Mouse (Mus musculus) heart, embryonic 11.5 days (tissue): Measurements from ENCODE around the gene Sat1. TPM values are rescaled to one million over a fixed set of nuclear protein-coding genes. Genes with fewer than 3 reads are reported as not detected.
A peak's percentile ranks its signal among the peaks of the same experiment; 100 is the strongest.
"Not testable (repeated sequence)": the region's sequence is repeated elsewhere in the genome, so short reads cannot be mapped to it uniquely, and the experiment has no call there.

Experiments used
- ATAC-seq: fragments of 200-750 bp; cut with Nextera tagmentation; replicated peaks from 2 replicates; pipeline ENCODE4 v1.8.0; 2017; ENCODE audit warnings: moderate library complexity; ENCODE audit not compliant: insufficient number of reproducible peaks, low FRiP score, low TSS enrichment
- H3K27ac ChIP-seq: fragments of 300-500 bp; sonication (generic); 2 replicates; pipeline ENCODE4 v1.5.1; 2014; ENCODE audit warnings: mild to moderate bottlenecking, low read depth, low read length
- H3K27me3 ChIP-seq: fragments of 300-500 bp; sonication (generic); 2 replicates; pipeline ENCODE4 v1.6.1; 2014; ENCODE audit warnings: mild to moderate bottlenecking, low read length, mixed read lengths; ENCODE audit not compliant: control insufficient read depth, insufficient read depth
- H3K36me3 ChIP-seq: fragments of 300-500 bp; sonication (generic); 2 replicates; pipeline ENCODE4 v1.6.1; 2014; ENCODE audit warnings: mild to moderate bottlenecking, low read length, moderate library complexity, mixed read lengths; ENCODE audit not compliant: control insufficient read depth, insufficient read depth
- H3K4me1 ChIP-seq: fragments of 300-500 bp; sonication (generic); 2 replicates; pipeline ENCODE4 v1.6.1; 2014; ENCODE audit warnings: low read length; ENCODE audit not compliant: control insufficient read depth, insufficient read depth
- H3K4me2 ChIP-seq: fragments of 300-500 bp; sonication (generic); 2 replicates; pipeline ENCODE4 v1.6.1; 2014; ENCODE audit warnings: mild to moderate bottlenecking, moderate library complexity
- H3K4me3 ChIP-seq: fragments of 300-500 bp; sonication (generic); 2 replicates; pipeline ENCODE4 v1.5.1; 2014; ENCODE audit warnings: low read depth, low read length
- H3K9ac ChIP-seq: fragments of 300-500 bp; sonication (generic); 2 replicates; pipeline ENCODE4 v1.6.1; 2014; ENCODE audit warnings: mild to moderate bottlenecking, low read depth, low read length, moderate library complexity
- H3K9me3 ChIP-seq: fragments of 300-500 bp; sonication (generic); replicated peaks from 2 replicates; pipeline ENCODE4 v1.6.1; 2016; ENCODE audit warnings: low read length; ENCODE audit not compliant: control insufficient read depth
- WGBS: fragments of 180-500 bp; shearing (Covaris S2); extraction: QIAGEN DNeasy Blood & Tissue Kit; methylation state at CpG from one replicate; pipeline ENCODE4 v1.1.7; 2014; ENCODE audit not compliant: insufficient replicate concordance; 5-methylcytosine and 5-hydroxymethylcytosine counted together
- polyA plus RNA-seq: library from polyadenylated mRNA; unstranded; fragments of >200 nt; fragmentation: Nextera tagmentation; extraction: Ambion mirVana; gene quantifications from 2 replicates; pipeline ENCODE4 v1.2.1, GENCODE M21; 2014

Gene Sat1
- polyA plus RNA-seq, 1 experiment from 2014 or later: 79.2 TPM

GRCm38 (mm10) chrX:155205436-155205835 lies 10.8 kb downstream of the Sat1 start:
- not testable (repeated sequence) for ATAC-seq, H3K27me3 ChIP-seq, H3K9me3 ChIP-seq, H3K36me3 ChIP-seq, H3K4me3 ChIP-seq, H3K9ac ChIP-seq, H3K27ac ChIP-seq, H3K4me1 ChIP-seq, H3K4me2 ChIP-seq
- 92% methylated on average over 2 of the region's 2 CpGs for WGBS

- Histone ChIP-seq H3K4me1 (no peaks in the 10 kb centered on the region), H3K27ac (no peak overlapping the region), H3K36me3 (no peaks in the 10 kb centered on the region), H3K27me3 (no peaks in the 10 kb centered on the region), H3K9ac (no peak overlapping the region), H3K4me2 (no peak overlapping the region), H3K4me3 (no peak overlapping the region), H3K9me3 (no peaks in the 10 kb centered on the region)
- ATAC-seq: no peak
- WGBS: 67% methylated on average over 2 of the region's 2 CpGs
Observed at GRCm38 (mm10) chrX:155202406-155203305, 13.6 kb downstream of the Sat1 start.

GRCm38 (mm10) chrX:155201799-155202198 lies 14.4 kb downstream of the Sat1 start:
- H3K36me3 ChIP-seq: no peaks in the 10 kb centered on the region
- H3K27me3 ChIP-seq: no peaks in the 10 kb centered on the region
- no peak for ATAC-seq
- H3K4me3 ChIP-seq: no peak overlapping the region
- no peaks in the 10 kb centered on the region for H3K9me3 ChIP-seq
- no peak overlapping the region for H3K4me2 ChIP-seq
- H3K4me1 ChIP-seq: no peaks in the 10 kb centered on the region
- H3K27ac ChIP-seq: no peak overlapping the region
- no peak overlapping the region for H3K9ac ChIP-seq
- WGBS: 64% methylated on average over 1 of the region's 1 CpGs

GRCm38 (mm10) chrX:155194979-155195378 lies 21.3 kb downstream of the Sat1 start:
- Histone ChIP-seq H3K9ac (no peak overlapping the region), H3K27me3 (no peaks in the 10 kb centered on the region), H3K4me1 (no peaks in the 10 kb centered on the region), H3K4me2 (no peak overlapping the region), H3K9me3 (no peaks in the 10 kb centered on the region), H3K4me3 (no peak overlapping the region), H3K27ac (no peak overlapping the region), H3K36me3 (no peaks in the 10 kb centered on the region)
- ATAC-seq: no peak
- 84% methylated on average over 4 of the region's 4 CpGs for WGBS

- Histone ChIP-seq H3K9me3 (no peaks in the 10 kb centered on the region), H3K4me1 (no peaks in the 10 kb centered on the region), H3K36me3 (no peaks in the 10 kb centered on the region), H3K4me2 (no peak overlapping the region), H3K4me3 (no peak overlapping the region), H3K27ac (peak overlapping the region; percentile 68; the same call in 1 of the 2 replicates), H3K27me3 (no peaks in the 10 kb centered on the region), H3K9ac (no peak overlapping the region)
- ATAC-seq: no peak
- WGBS: 44% methylated on average over 5 of the region's 5 CpGs
Observed at GRCm38 (mm10) chrX:155193732-155194443, 22.4 kb downstream of the Sat1 start.

GRCm38 (mm10) chrX:155191941-155192340 lies 24.3 kb downstream of the Sat1 start:
- Histone ChIP-seq H3K4me3 (no peak overlapping the region), H3K9me3 (no peaks in the 10 kb centered on the region), H3K36me3 (no peaks in the 10 kb centered on the region), H3K27ac (no peak overlapping the region), H3K9ac (no peak overlapping the region), H3K4me2 (no peak overlapping the region), H3K27me3 (no peaks in the 10 kb centered on the region), H3K4me1 (no peaks in the 10 kb centered on the region)
- WGBS: 78% methylated on average over 4 of the region's 4 CpGs
- ATAC-seq: no peak

- ATAC-seq: no peak
Observed at GRCm38 (mm10) chrX:155177640-155178039, 38.6 kb downstream of the Sat1 start.

GRCm38 (mm10) chrX:155177230-155177629 lies 39.0 kb downstream of the Sat1 start:
- no peak for ATAC-seq
- H3K4me3 ChIP-seq: no peak overlapping the region
- no peak overlapping the region for H3K9ac ChIP-seq
- no peaks in the 10 kb centered on the region for H3K36me3 ChIP-seq
- no peaks in the 10 kb centered on the region for H3K4me1 ChIP-seq
- no peaks in the 10 kb centered on the region for H3K27me3 ChIP-seq
- WGBS: 80% methylated on average over 2 of the region's 2 CpGs
- no peak overlapping the region for H3K27ac ChIP-seq
- no peak overlapping the region for H3K4me2 ChIP-seq
- H3K9me3 ChIP-seq: no peaks in the 10 kb centered on the region

More at GRCm38 (mm10) chrX:155177640-155178039, 38.6 kb downstream of the Sat1 start:
- Histone ChIP-seq H3K9ac (no peak overlapping the region), H3K9me3 (no peaks in the 10 kb centered on the region), H3K27ac (no peak overlapping the region), H3K27me3 (no peaks in the 10 kb centered on the region), H3K4me1 (no peaks in the 10 kb centered on the region), H3K4me2 (no peak overlapping the region), H3K36me3 (no peaks in the 10 kb centered on the region), H3K4me3 (no peak overlapping the region)
- WGBS: 78% methylated on average over 2 of the region's 2 CpGs
